Mouse (Mus musculus) kidney, postnatal 10 days (tissue): ENCODE data around the gene Kcnb1.

Experiments
- DNase-seq: peaks from one replicate; pipeline ENCODE4 v3.0.0; 2021; ENCODE audit warnings: mixed read lengths

Gene Kcnb1

GRCm38 (mm10) chr2:167077199-167077962, 112.6 kb downstream of the Kcnb1 start:
- DNase-seq = no peak

- no peak for DNase-seq
Measured at GRCm38 (mm10) chr2:167076759-167077158, 113.2 kb downstream of the Kcnb1 start.

GRCm38 (mm10) chr2:167076352-167076751, 113.6 kb downstream of the Kcnb1 start:
- DNase-seq = no peak

- no peak for DNase-seq
Measured at GRCm38 (mm10) chr2:167074587-167074986, 115.4 kb downstream of the Kcnb1 start.

- DNase-seq = peak; percentile 98
Measured at GRCm38 (mm10) chr2:167071641-167072601, 118.0 kb downstream of the Kcnb1 start.

- DNase-seq = no peak
Measured at GRCm38 (mm10) chr2:167071266-167071640, 118.7 kb downstream of the Kcnb1 start.

DNA sequence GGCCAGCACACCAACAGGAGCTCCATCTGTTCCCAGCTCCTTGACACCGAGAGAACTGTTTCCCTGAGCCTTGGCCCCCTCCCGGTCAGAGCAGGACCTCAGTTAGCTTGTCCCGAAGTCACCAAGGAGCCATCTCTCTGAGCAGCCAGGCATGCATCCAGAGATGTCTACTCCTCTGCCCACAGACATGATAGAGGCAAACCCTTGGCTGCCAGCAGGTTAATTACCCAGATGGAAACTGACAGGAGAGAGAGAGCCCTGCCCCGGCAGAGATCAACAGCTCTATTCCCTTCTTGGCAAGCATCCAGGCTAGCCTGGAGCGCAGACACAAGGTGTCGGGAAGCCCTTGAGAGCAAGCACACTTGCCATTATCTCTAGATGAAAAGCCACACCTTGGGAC, 119.6 kb downstream of the Kcnb1 start:
- peak; percentile 59 for DNase-seq

DNA sequence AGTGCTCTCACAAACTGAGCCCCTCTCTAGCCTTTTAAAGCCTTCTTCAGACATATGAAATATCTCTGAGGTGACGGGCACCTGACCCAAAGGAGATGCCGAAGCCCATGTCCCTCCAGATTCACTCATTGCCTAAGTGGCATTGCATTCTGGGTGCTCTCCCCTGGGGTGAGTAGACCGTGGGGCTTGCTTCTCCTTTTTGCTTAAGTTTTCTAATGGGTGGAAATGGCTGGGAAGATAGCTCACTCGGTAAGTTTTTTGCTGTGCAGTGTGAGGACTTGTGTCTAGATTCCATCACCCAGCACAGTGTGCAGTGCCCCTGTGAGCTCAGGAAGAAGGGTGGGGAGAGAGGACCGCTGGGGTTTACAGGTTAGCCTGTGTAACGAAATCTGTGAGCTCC, 122.4 kb downstream of the Kcnb1 start:
- DNase-seq = no peak

DNA sequence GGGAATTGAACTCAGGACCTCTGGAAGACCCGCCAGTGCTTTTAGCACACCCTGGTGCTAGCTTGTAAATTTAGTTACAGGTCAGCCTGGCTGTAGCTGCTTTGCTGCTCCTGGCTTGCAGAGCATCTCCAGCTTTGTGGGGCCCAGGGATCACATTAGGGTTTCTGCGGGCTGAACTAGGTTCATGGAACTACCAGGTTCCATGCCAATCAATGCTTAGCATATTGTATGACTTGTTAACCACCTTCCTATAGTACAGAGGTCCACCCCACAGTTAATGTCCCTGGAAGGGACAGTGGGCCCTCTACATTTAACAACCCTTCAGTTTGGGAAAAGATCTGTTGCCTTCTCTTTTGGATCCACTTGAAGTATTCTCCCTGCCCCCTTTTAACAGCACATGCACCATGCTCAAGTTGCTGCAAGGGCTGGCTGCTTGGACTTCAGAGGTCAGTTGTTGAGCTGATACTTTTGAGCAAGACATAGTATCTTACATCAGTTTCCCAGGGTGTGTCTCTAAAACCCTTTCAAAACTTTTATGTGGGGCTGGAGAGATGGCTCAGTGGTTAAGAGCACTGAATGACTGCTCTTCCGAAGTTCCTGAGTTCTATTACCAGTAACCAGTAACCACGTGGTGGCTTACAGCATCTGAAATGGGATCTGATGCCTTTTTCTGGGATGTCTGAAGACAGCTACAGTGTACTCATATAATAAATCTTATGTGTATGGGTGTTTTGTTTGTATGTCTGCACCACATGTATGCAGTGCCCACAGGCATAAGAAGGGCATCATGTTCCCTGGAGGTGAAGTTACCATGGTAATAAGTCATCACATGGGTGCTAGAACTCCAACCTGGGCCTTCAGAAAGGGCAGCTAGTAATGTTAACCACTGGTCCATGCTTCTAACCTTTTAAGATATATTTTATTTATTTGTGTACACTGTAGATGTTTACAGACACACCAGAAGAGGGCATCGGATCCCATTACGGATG, 123.1 kb downstream of the Kcnb1 start:
- no peak for DNase-seq

- no peak for DNase-seq
Measured at GRCm38 (mm10) chr2:167066031-167066430, 123.9 kb downstream of the Kcnb1 start.

GRCm38 (mm10) chr2:167064601-167065295, 125.2 kb downstream of the Kcnb1 start:
- DNase-seq = no peak

- DNase-seq = no peak
Measured at GRCm38 (mm10) chr2:167063906-167064496, 126.0 kb downstream of the Kcnb1 start.

- peak; percentile 97 for DNase-seq
Measured at GRCm38 (mm10) chr2:167062965-167063880, 126.7 kb downstream of the Kcnb1 start, which contains the start of gene Znfx1. Gene Znfx1, minus strand, starts transcription at chr2:167063015.

- peak; percentile 97 for DNase-seq
Measured at GRCm38 (mm10) chr2:167062497-167062911, 127.5 kb downstream of the Kcnb1 start.

DNA sequence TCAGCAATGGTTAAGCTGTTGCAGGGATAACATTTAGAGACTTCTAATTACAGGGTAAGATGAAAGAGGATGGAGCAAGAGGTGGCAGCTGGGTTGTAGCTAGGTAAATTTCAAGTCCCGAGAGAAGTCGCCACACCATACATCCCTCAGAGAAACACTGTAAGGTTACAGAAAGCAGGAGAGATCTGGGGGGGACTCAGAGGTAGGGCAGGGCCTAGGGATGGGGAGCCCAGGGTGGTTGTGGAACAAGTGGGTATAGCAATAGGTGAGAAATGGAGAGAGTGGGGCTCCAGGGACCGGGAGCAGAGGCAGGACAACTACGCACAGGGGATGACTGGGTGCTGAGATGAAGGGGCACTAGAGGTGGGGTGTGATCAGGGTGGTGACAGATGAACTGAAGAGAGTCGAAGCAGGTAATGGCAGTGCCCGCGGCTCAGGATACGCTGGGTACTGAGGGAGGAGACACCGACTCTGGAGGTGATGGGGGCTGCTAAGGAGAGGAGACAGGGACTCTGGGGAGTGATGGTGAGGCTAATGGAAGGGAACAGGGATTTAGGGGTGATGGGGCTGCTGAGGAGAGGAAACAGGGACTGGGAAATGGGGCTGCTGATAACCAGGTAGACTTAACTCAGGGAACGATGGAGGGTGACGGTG, 128.4 kb downstream of the Kcnb1 start:
- DNase-seq = no peak

GRCm38 (mm10) chr2:167060761-167061160, 129.2 kb downstream of the Kcnb1 start:
- no peak for DNase-seq

DNA sequence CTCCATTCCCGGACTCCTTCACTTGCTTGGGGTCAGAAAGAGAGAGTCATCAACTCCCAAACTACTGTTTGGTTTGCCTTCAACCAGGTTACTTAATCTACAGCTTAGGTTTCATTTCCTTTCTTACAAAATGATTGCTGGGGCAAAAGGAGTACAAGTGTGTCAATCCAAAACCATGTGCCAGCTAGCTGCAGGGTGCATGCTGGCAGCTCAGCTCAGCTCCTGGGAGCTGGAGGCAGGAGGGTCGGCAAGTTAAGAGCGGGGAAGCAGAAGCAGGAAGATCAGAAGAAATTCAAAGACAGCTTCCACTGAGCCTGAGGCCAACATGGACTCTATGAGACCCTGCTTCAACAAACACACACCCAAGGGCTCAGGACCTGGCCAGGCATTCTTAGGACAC, 129.6 kb downstream of the Kcnb1 start:
- DNase-seq = no peak

GRCm38 (mm10) chr2:167059960-167060359, 130.0 kb downstream of the Kcnb1 start:
- peak; percentile 58 for DNase-seq

DNA sequence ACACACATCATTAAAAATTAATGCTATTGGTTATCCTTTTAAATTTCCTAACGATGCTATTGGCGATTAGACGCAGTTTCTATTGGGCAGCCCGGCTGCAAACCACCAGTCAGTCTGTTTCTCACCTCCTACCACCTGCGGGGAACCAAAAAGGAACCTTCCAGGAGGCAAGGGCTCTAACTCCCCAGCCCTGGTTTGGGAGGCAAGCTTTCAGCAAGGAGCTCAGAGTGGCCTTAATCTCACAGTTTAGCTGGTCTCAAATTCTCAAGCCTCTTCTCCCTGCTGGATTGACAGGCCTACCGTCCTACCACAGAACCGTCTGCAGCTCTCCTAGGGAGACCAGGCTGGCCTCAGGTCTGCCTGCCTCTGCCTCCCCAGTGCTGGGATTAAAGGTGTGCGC, 130.4 kb downstream of the Kcnb1 start:
- no peak for DNase-seq
